7 mouse cellular contexts compared by ENCODE assay signal in genomic region chr6:117908424-117908900, GRCm38 (mm10). TPM values are rescaled to one million over a fixed set of nuclear protein-coding genes. Genes with fewer than 3 reads are reported as not detected.
DNase-seq lines count a peak whose midpoint lies in the region; ATAC-seq lines count a peak whose summit lies in the region.

No protein-coding gene starts in this region.

- H3K4me3 ChIP-seq in forebrain, embryonic 15.5 days, result peak overlapping the region; percentile 97

- H3K4me2 ChIP-seq in forebrain, embryonic 15.5 days (replicated peaks), result peak overlapping the region; percentile 88

- intact Hi-C loops in left cerebral cortex, postnatal 4 days (cut with DNase I), result no loop called here

- no peak for ATAC-seq in forebrain, embryonic 15.5 days (replicated peaks)

- peak; percentile 55 for DNase-seq in A20 (ENCODE audit: low read depth, low spot score)
- peak; percentile 90 for DNase-seq in ES-CJ7 (ENCODE audit: low read depth, low spot score)
- peak; percentile 20 to 27 for DNase-seq in kidney, postnatal 36 days
- peak; percentile 29 for DNase-seq in neural tube, embryonic 10.5 days (ENCODE audit: extremely low spot score, low spot score)
- DNase-seq in left cerebral cortex, postnatal 4 days, result no peak
- no peak for DNase-seq in adrenal gland, postnatal 25 days

- no peaks in the 10 kb centered on the region for H3K9me3 ChIP-seq in forebrain, embryonic 15.5 days

- H3K9ac ChIP-seq in forebrain, embryonic 15.5 days (replicated peaks), result peak overlapping the region; percentile 87

- peaks cover 30% of the 10 kb centered on the region for H3K4me1 ChIP-seq in forebrain, embryonic 15.5 days

- H3K36me3 ChIP-seq in forebrain, embryonic 15.5 days, result no peaks in the 10 kb centered on the region

- WGBS in forebrain, embryonic 15.5 days, result under 1% methylated on average over 14 of the region's 14 CpGs

- H3K27me3 ChIP-seq in forebrain, embryonic 15.5 days, result no peaks in the 10 kb centered on the region

- no peak overlapping the region for H3K27ac ChIP-seq in forebrain, embryonic 15.5 days (replicated peaks)

RNA-seq across cellular contexts. Expression of gene Hnrnpf, which starts 8.3 kb away (rescaled TPM):
- 376 and 385 TPM in 2 replicates for polyA plus RNA-seq in forebrain, embryonic 15.5 days (2015; fragmentation: Nextera tagmentation; extraction: Ambion mirVana)
- 100 to 1,000 TPM; 201 to 220 TPM for total RNA-seq in left cerebral cortex, postnatal 4 days (2021)
- total RNA-seq in adrenal gland, postnatal 25 days (2021), result 333 and 372 TPM in 2 replicates

RNA-seq across cellular contexts. Expression of gene Fxyd4, which starts 29.0 kb away (rescaled TPM):
- polyA plus RNA-seq in forebrain, embryonic 15.5 days (2015; fragmentation: Nextera tagmentation; extraction: Ambion mirVana), result 2.0 and 4.0 TPM in 2 replicates
- total RNA-seq in left cerebral cortex, postnatal 4 days (2021), result not detected
- total RNA-seq in adrenal gland, postnatal 25 days (2021), result not detected in 2 replicates

RNA-seq across cellular contexts. Expression of gene Zfp239, which starts 46.6 kb away (rescaled TPM):
- polyA plus RNA-seq in forebrain, embryonic 15.5 days (2015; fragmentation: Nextera tagmentation; extraction: Ambion mirVana), result 14.3 and 16.2 TPM in 2 replicates
- 10 to 100 TPM; 21.3 to 22.8 TPM for total RNA-seq in left cerebral cortex, postnatal 4 days (2021)
- 3.0 and 4.3 TPM in 2 replicates for total RNA-seq in adrenal gland, postnatal 25 days (2021)

Comparison
In these comparisons a context has a peak if more than half of its experiments do, and no peak if none do; other contexts are left out.
1. DNase-seq: peak in A20 (single experiment), ES-CJ7 (single experiment), kidney, postnatal 36 days (2 of 2) and neural tube, embryonic 10.5 days (single experiment); none in left cerebral cortex, postnatal 4 days (single experiment) and adrenal gland, postnatal 25 days (single experiment).